Mouse (Mus musculus) kidney, adult 10 weeks (tissue): Measurements from ENCODE around the gene Olfr1276. TPM values are rescaled to one million over a fixed set of nuclear protein-coding genes. Genes with fewer than 3 reads are reported as not detected.

Experiments
- polyA plus RNA-seq: library from polyadenylated mRNA; stranded (reverse); fragments of 350-450 nt; fragmentation: Illumina TruSeq; extraction: RNeasy Lipid Tissue Mini Kit (QIAGEN cat#74804); gene quantifications from one replicate; pipeline ENCODE4 v1.2.3, GENCODE M21; 2014; ENCODE audit warnings: low read depth, low replicate concordance

Gene Olfr1276
- not detected for polyA plus RNA-seq

GRCm38 (mm10) chr2:111254216-111254615 is at the start of gene Olfr1276:
Olfr1276 (plus strand) TSS chr2:111254516.

GRCm38 (mm10) chr2:111229502-111229901 is 24.8 kb upstream of the Olfr1276 start, which contains the start of gene 4930430A15Rik:
4930430A15Rik (minus strand) TSS chr2:111229602.

GRCm38 (mm10) chr2:111235186-111235585 is 19.1 kb upstream of the Olfr1276 start, which contains the start of gene Olfr1275:
Olfr1275 (minus strand) TSS chr2:111235286.

GRCm38 (mm10) chr2:111274006-111274405 is 19.7 kb downstream of the Olfr1276 start, which contains the start of gene Olfr1277:
Olfr1277 (minus strand) TSS chr2:111274106.

GRCm38 (mm10) chr2:111289836-111290235 is 35.5 kb downstream of the Olfr1276 start, which contains the start of gene Olfr1278:
Olfr1278 (plus strand) TSS chr2:111290136.

GRCm38 (mm10) chr2:111300374-111300773 is 46.1 kb downstream of the Olfr1276 start, which contains the start of gene Olfr1279:
Olfr1279 (plus strand) TSS chr2:111300635.

Other genes with a start within 250 kb of the Olfr1276 start
- not detected for gene Gm13941, start 148.5 kb upstream of the Olfr1276 start, polyA plus RNA-seq
- gene Gm15130, start 101.6 kb upstream of the Olfr1276 start, polyA plus RNA-seq, result not detected
- not detected for gene 4930430A15Rik, start 24.9 kb upstream of the Olfr1276 start, polyA plus RNA-seq
- gene Olfr1275, start 19.2 kb upstream of the Olfr1276 start, polyA plus RNA-seq, result not detected
- not detected for gene Olfr1277, start 19.6 kb downstream of the Olfr1276 start, polyA plus RNA-seq
- not detected for gene Olfr1278, start 35.6 kb downstream of the Olfr1276 start, polyA plus RNA-seq
- gene Olfr1279, start 46.1 kb downstream of the Olfr1276 start, polyA plus RNA-seq, result not detected
- not detected for gene Olfr1280, start 59.5 kb downstream of the Olfr1276 start, polyA plus RNA-seq
- not detected for gene Olfr1281, start 72.0 kb downstream of the Olfr1276 start, polyA plus RNA-seq
- gene Olfr1282, start 81.6 kb downstream of the Olfr1276 start, polyA plus RNA-seq, result not detected
- gene Olfr1283, start 112.3 kb downstream of the Olfr1276 start, polyA plus RNA-seq, result not detected
- gene Olfr1284, start 121.0 kb downstream of the Olfr1276 start, polyA plus RNA-seq, result not detected
- gene Olfr1286, start 168.6 kb downstream of the Olfr1276 start, polyA plus RNA-seq, result not detected
- gene Olfr1287, start 194.6 kb downstream of the Olfr1276 start, polyA plus RNA-seq, result not detected
- not detected for gene Olfr1288, start 219.6 kb downstream of the Olfr1276 start, polyA plus RNA-seq
- not detected for gene Olfr1289, start 226.3 kb downstream of the Olfr1276 start, polyA plus RNA-seq
- not detected for gene Olfr1290, start 239.3 kb downstream of the Olfr1276 start, polyA plus RNA-seq
- not detected for gene Olfr1291-ps1, start 242.7 kb downstream of the Olfr1276 start, polyA plus RNA-seq